Mouse (Mus musculus) cerebellum, adult 8-10 months (tissue): Measurements from ENCODE around the gene Cacybp.

Experiments
- DNase-seq: peaks from one replicate; pipeline ENCODE4 v3.0.0; 2022

Gene Cacybp

GRCm38 (mm10) chr1:160212123-160212691 lies 468 bp downstream of the Cacybp start:
- DNase-seq: no peak

- no peak for DNase-seq
Measured at GRCm38 (mm10) chr1:160211597-160212122, 1.0 kb downstream of the Cacybp start.

GRCm38 (mm10) chr1:160210566-160210965 lies 2.1 kb downstream of the Cacybp start:
- DNase-seq: no peak

- no peak for DNase-seq
Measured at GRCm38 (mm10) chr1:160209844-160210243, 2.8 kb downstream of the Cacybp start.

- no peak for DNase-seq
Measured at GRCm38 (mm10) chr1:160205486-160205885, 7.2 kb downstream of the Cacybp start.

GRCm38 (mm10) chr1:160195337-160195663 lies 17.4 kb downstream of the Cacybp start:
- no peak for DNase-seq

- DNase-seq: peak; percentile 98
Measured at GRCm38 (mm10) chr1:160194529-160195336, 17.9 kb downstream of the Cacybp start, which contains the start of gene Mrps14. Mrps14 (plus strand) TSS chr1:160195215.

GRCm38 (mm10) chr1:160184506-160184905 lies 28.2 kb downstream of the Cacybp start:
- peak; percentile 20 for DNase-seq

- no peak for DNase-seq
Measured at GRCm38 (mm10) chr1:160181216-160181615, 31.5 kb downstream of the Cacybp start.

- no peak for DNase-seq
Measured at GRCm38 (mm10) chr1:160176903-160177302, 35.8 kb downstream of the Cacybp start.

- DNase-seq: no peak
Measured at GRCm38 (mm10) chr1:160166600-160166999, 46.1 kb downstream of the Cacybp start.

GRCm38 (mm10) chr1:160158190-160158589 lies 54.5 kb downstream of the Cacybp start:
- DNase-seq: no peak

- DNase-seq: no peak
Measured at GRCm38 (mm10) chr1:160153480-160153879, 59.2 kb downstream of the Cacybp start, which contains the start of gene Tnn. Tnn (minus strand) TSS chr1:160153580.
